Mouse (Mus musculus) gastrocnemius, adult 8-10 months (tissue): Measurements from ENCODE around the gene S100a1. TPM values are rescaled to one million over a fixed set of nuclear protein-coding genes. Genes with fewer than 3 reads are reported as not detected.

Experiments used
- DNase-seq, 2 experiments: peaks; one replicate each; pipeline ENCODE4 v3.0.0; 2022; ENCODE audit warnings: low spot score in 2 of 2
- total RNA-seq, 4 experiments: library from RNA; stranded (reverse); gene quantifications; 2 replicates each; pipeline ENCODE4 v1.2.4; 2022

The S100a1 gene
- 100 to 1,000 TPM; 157 to 190 (median 173) TPM for total RNA-seq

- peak; percentile 52 to 64 for DNase-seq
Measured at GRCm38 (mm10) chr3:90513796-90514590, at the start of gene S100a1, which contains the start of gene S100a13. S100a1 (minus strand) TSS chr3:90514392. S100a13 (plus strand) TSS chr3:90514435.

GRCm38 (mm10) chr3:90560008-90560628 is 45.9 kb upstream of the S100a1 start, which contains the start of gene S100a3:
S100a3 (plus strand) TSS chr3:90560578.
- no peak for DNase-seq

- peak in 1 of 2 experiments; percentile 13 for DNase-seq
Measured at GRCm38 (mm10) chr3:90555954-90556353, 41.8 kb upstream of the S100a1 start.

- DNase-seq, result no peak
Measured at GRCm38 (mm10) chr3:90552231-90552630, 38.0 kb upstream of the S100a1 start.

GRCm38 (mm10) chr3:90550421-90550790 is 36.2 kb upstream of the S100a1 start:
- no peak for DNase-seq

- DNase-seq, result no peak
Measured at GRCm38 (mm10) chr3:90549676-90550420, 35.7 kb upstream of the S100a1 start.

GRCm38 (mm10) chr3:90540904-90541303 is 26.7 kb upstream of the S100a1 start:
- no peak for DNase-seq

GRCm38 (mm10) chr3:90537905-90538296 is 23.7 kb upstream of the S100a1 start:
- DNase-seq, result no peak

GRCm38 (mm10) chr3:90537141-90537904 is 23.1 kb upstream of the S100a1 start, which contains the start of gene S100a16:
S100a16 (plus strand) TSS chr3:90537254.
- peak; percentile 80 to 84 for DNase-seq

- DNase-seq, result no peak
Measured at GRCm38 (mm10) chr3:90535446-90535845, 21.3 kb upstream of the S100a1 start.

- DNase-seq, result no peak
Measured at GRCm38 (mm10) chr3:90531713-90532112, 17.5 kb upstream of the S100a1 start.

GRCm38 (mm10) chr3:90527291-90527873 is 13.2 kb upstream of the S100a1 start:
- DNase-seq, result no peak

GRCm38 (mm10) chr3:90526580-90526979 is 12.4 kb upstream of the S100a1 start, which contains the start of gene S100a14:
S100a14 (plus strand) TSS chr3:90526856.
- no peak for DNase-seq

GRCm38 (mm10) chr3:90526076-90526475 is 11.9 kb upstream of the S100a1 start:
- DNase-seq, result no peak

- no peak for DNase-seq
Measured at GRCm38 (mm10) chr3:90525421-90525820, 11.2 kb upstream of the S100a1 start.

- no peak for DNase-seq
Measured at GRCm38 (mm10) chr3:90517711-90518110, 3.5 kb upstream of the S100a1 start.

- no peak for DNase-seq
Measured at GRCm38 (mm10) chr3:90515789-90516188, 1.6 kb upstream of the S100a1 start.

- DNase-seq, result no peak
Measured at GRCm38 (mm10) chr3:90515242-90515641, 1.1 kb upstream of the S100a1 start.

GRCm38 (mm10) chr3:90514691-90515090 is 499 bp upstream of the S100a1 start:
- peak; percentile 53 to 65 for DNase-seq

- no peak for DNase-seq
Measured at GRCm38 (mm10) chr3:90512948-90513642, 1.1 kb downstream of the S100a1 start.
